Mouse (Mus musculus) CH12.LX (cell line): ENCODE measurements around the gene Armc10.
"Not testable (repeated sequence)": the region's sequence is repeated elsewhere in the genome, so short reads cannot be mapped to it uniquely, and the experiment has no call there.

Source experiments
- CTCF ChIP-seq, 2 experiments: IDR thresholded peaks in 1 of 2; conservative IDR thresholded peaks in 1 of 2; 2 replicates each; pipeline ENCODE4 v1.5.1; 2011 to 2012; ENCODE audit warnings: low read depth in 2 of 2, low read length in 2 of 2, improper control_type of control experiment in 1 of 2, inconsistent platforms in 1 of 2, mild to moderate bottlenecking in 1 of 2, moderate library complexity in 1 of 2
- MEF2A ChIP-seq: IDR thresholded peaks from 2 replicates; pipeline ENCODE4 v1.6.1; 2014; ENCODE audit warnings: low read depth, mild to moderate bottlenecking, inconsistent platforms, low read length, improper control_type of control experiment, borderline replicate concordance
- RCOR1 ChIP-seq: conservative IDR thresholded peaks from 2 replicates; pipeline ENCODE4 v1.6.1; 2012; ENCODE audit warnings: low read depth, mild to moderate bottlenecking, inconsistent platforms, low read length, improper control_type of control experiment

DNA sequence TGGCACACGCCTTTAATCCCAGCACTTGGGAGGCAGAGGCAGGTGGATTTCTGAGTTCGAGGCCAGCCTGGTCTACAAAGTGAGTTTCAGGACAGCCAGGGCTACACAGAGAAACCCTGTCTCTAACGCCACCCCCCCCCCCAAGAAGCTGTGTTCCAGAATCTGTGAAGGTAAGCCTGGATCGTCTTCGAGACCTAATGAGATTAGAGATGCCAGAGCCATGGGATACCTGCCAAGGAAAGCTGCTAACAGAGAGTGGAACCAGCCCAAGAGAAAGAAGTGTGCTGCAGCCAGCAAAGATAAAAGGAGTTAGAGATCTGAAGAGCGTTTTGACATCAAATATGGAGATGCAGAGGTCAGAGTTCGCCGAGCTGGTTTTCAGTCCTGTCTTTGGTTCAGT lies 62.4 kb downstream of the Armc10 start:
- not testable (repeated sequence) for TF ChIP-seq MEF2A; CTCF (conservative IDR thresholded peaks at IDR 0.05 in 1 of 2, IDR thresholded peaks at IDR 0.05 in 1 of 2; ENCODE audit: low read depth in 2 of 2, low read length in 2 of 2); RCOR1
